Mouse (Mus musculus): ENCODE results near the gene Gm4027. TPM values are rescaled to one million over a fixed set of nuclear protein-coding genes. Genes with fewer than 3 reads are reported as not detected.
"Not testable (repeated sequence)": the region's sequence is repeated elsewhere in the genome, so short reads cannot be mapped to it uniquely, and the experiment has no call there.

Gm4027 gene
- not detected for total RNA-seq (2021)
- long read RNA-seq, experiment 1: 0 reads
- long read RNA-seq, experiment 2: 0 reads

GRCm38 (mm10) chr12:87618569-87618968 is at the start of gene Gm4027:
TSS of gene Gm4027 (plus strand) at chr12:87618869.
- DNase-seq: not testable (repeated sequence)

GRCm38 (mm10) chr12:87601388-87601787 is 17.3 kb upstream of the Gm4027 start:
- DNase-seq: not testable (repeated sequence)

- DNase-seq: not testable (repeated sequence)
These were observed 16.3 kb upstream of the Gm4027 start, which contains the start of gene Oog1 for GRCm38 (mm10) chr12:87602388-87602787. TSS of gene Oog1 (plus strand) at chr12:87602688.

- not testable (repeated sequence) for DNase-seq
These were observed 25.9 kb downstream of the Gm4027 start, which contains the start of gene Gm16381 for GRCm38 (mm10) chr12:87644520-87644919. TSS of gene Gm16381 (minus strand) at chr12:87644620.

DNA sequence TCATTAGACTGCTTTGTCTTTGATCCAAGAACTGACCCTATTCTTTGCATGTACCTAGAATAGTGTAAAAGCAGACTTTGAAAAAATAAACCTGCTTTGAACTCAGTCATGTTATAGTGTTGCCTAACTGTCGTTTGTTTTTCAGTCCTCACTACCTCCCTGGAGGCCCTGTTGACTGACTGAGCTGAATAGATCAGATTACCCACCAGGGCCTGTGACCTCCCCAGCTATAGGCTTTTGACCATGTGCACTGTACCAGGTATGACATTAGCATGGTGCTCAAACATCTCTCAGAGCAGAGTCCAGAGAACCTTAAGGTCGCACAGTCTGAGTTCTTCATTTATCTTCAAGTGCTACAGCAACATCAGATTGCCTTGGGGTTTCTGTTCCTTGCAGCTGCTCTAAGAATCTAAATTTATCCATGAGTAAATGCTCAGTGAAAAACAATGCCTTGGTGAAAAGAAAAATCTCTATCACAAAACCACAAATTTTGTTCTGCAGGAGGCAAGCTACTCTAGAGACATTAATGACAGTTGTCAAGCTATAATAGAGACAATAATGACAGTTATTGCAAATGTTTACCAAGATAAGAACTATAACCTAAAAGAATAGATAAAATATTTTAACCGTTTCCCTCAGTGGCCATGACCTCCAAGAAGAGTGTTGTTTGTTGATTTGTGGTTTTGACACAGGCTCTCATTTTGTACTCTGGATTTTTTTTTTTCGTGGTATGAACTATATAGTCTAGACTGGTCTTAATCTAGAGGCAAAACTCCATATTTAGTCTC is 34.4 kb downstream of the Gm4027 start:
- not testable (repeated sequence) for DNase-seq

Other genes with a start within 250 kb of the Gm4027 start
- gene Sptlc2, start 230.5 kb upstream of the Gm4027 start, total RNA-seq (2021): 10 to 100 TPM; 28.6 to 30.0 TPM
- 100 to 1,000 TPM; 152 to 169 TPM for gene Slirp, start 175.0 kb upstream of the Gm4027 start, total RNA-seq (2021)
- 10 to 100 TPM in 1 of 2 experiments, 1 to 10 TPM in 1; 7.6 to 13.6 TPM for gene Alkbh1, start 174.9 kb upstream of the Gm4027 start, total RNA-seq (2021)
- gene Snw1, start 146.6 kb upstream of the Gm4027 start, total RNA-seq (2021): 10 to 100 TPM; 52.4 to 53.5 TPM
- gene Gm5788, start 124.1 kb upstream of the Gm4027 start, total RNA-seq (2021): not detected
- not detected for gene Gm8300, start 104.6 kb upstream of the Gm4027 start, total RNA-seq (2021)
- not detected for gene Oog1, start 16.2 kb upstream of the Gm4027 start, total RNA-seq (2021)
- gene Gm16381, start 25.8 kb downstream of the Gm4027 start, total RNA-seq (2021): not detected
- not detected for gene Gm21319, start 156.9 kb downstream of the Gm4027 start, total RNA-seq (2021)
- gene Gm21936, start 176.6 kb downstream of the Gm4027 start, total RNA-seq (2021): not detected
- not detected for gene BB287469, start 197.7 kb downstream of the Gm4027 start, total RNA-seq (2021)
- not detected for gene Gm2001, start 223.5 kb downstream of the Gm4027 start, total RNA-seq (2021)